Mouse (Mus musculus) retina, embryonic 14.5 days (tissue): ENCODE measurements around the gene Prkd2.

Experiments used
- DNase-seq: peaks from one replicate; pipeline ENCODE4 v3.0.0-alpha.2; 2015; ENCODE audit warnings: low spot score

The Prkd2 gene

GRCm38 (mm10) chr7:16859902-16860651 lies 17.4 kb downstream of the Prkd2 start:
- peak; percentile 79 for DNase-seq

- DNase-seq: no peak
These were observed 24.8 kb downstream of the Prkd2 start for GRCm38 (mm10) chr7:16867488-16867887.

DNA sequence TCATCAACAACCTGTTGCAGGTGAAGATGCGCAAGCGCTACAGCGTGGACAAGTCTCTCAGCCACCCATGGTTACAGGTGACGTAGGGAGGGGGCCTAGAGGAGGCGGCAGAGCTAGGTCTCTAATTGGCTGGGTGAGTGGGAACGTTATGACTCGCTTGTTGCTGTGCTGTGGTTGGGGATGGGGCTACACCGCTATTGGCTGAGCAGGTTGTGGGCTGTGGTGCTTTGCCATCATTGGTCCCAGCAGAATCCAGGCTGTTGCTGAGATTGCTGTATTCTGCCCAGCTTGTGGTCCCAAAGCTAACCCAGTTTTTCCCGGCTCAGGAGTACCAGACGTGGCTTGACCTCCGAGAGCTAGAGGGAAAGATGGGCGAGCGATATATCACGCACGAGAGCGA lies 26.8 kb downstream of the Prkd2 start:
- peak; percentile 71 for DNase-seq

DNA sequence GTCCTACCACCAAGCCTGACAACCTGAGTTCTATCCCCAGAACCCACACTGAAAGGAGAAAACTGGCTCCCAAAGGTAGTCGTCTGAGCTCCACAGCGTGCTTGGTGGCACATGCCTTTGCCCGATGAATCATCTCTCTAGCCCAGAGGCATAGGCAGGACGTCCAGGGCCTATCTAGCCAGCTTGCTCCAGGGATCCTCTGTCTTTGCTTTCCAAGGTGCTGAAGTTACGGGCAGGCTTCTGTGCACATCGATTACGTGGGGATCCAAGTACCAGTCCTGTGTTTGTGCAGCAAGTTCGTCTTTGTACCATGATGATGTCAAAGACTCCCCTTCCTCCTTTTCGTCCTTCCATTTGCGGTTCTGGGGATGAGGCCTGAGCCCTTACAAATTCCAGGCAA lies 28.9 kb downstream of the Prkd2 start:
- DNase-seq: no peak

DNA sequence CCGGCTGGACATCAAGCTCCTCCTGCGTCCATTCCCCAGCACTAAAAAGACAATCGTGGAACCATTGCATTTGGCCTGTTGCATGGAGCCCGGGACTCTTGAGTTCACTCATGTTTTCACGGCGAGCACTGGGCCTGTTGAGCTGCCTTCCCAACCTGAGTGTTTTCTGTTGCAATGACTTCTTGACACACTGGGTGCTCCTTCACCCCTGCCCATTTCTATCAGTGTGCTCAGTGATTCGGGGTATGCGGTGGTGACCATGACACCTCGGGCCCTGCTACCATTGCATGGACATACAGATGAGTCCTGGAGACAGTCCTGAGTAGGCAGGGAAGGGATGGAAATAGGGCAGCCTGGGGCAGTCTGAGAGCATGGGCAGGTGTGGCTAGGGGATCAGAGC lies 29.8 kb downstream of the Prkd2 start:
- DNase-seq: no peak

- no peak for DNase-seq
These were observed 30.7 kb downstream of the Prkd2 start for GRCm38 (mm10) chr7:16873392-16873791.

- peak; percentile 76 for DNase-seq
These were observed 31.5 kb downstream of the Prkd2 start for GRCm38 (mm10) chr7:16874190-16874589.

DNA sequence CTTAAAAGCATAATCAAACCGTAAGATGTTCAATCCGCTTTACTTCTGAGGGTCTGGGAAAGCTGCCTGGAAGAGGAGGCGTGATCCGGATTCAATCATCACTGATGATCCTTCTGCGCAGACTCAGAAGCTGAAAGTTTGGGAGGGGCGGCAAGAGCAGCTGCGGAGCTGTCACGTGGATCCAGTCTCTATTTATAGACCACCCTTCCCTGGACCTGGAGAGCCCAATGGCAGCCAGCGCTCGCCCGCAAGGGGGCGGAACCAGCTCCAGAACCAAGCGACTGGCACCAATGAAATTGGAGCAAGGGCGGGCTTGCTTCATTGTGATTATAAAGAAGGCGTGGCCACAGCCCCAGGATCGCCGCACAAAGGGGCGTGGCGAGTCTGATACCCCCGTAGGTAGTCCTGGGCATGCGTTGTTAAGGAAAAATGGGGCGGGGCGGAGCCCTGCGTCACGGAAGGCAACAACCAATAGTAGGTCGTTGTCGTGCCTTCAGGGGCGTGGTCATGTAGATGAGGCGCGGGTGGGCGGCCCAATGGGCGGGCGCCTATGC lies 32.1 kb downstream of the Prkd2 start:
- DNase-seq: peak; percentile 100

DNA sequence AGATGAGACGGTGACA lies 32.4 kb downstream of the Prkd2 start, which contains the start of gene Dact3:
Gene Dact3, plus strand, starts transcription at position 8 of the 16 bp plus-strand sequence.
- DNase-seq: no peak

DNA sequence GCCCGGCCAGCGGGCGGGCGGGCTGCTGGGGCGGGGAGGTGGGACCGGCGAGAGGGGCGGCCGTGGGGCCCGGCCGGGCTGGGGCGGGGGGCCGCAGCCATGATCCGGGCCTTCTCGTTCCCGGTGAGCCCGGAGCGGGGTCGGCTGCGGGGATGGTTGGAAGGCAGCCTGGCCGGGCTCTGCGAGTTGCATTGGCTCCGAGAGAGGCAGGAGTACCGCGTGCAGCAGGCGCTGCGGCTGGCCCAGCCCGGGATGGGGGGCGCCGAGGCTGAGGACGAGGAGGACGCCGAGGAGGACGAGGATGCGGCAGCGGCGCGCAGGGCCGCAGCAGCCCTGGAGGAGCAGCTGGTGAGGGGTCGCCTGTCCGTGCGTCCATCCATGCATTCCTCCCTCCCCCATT lies 32.6 kb downstream of the Prkd2 start:
- DNase-seq: no peak

DNA sequence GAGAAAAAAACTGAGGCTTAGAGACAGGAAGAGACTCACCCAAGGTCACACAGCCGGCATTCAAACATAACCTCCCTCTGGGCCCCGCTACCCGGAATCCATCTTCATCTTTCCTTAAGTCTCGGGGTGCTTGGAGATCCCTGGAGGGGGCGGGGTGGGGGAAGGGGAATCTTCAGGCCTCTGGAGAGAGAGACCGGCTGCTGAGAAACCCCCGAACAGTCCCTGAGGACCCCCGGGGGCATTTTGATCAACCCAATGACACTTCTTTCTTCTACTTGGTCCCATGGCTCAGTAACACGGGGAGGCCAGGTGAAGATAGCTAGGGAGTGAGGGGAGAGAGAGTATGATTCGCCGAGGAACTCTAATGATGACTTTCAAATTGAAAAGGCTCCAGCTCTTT lies 33.3 kb downstream of the Prkd2 start:
- peak; percentile 30 for DNase-seq

GRCm38 (mm10) chr7:16876608-16877007 lies 33.9 kb downstream of the Prkd2 start:
- peak; percentile 56 for DNase-seq

DNA sequence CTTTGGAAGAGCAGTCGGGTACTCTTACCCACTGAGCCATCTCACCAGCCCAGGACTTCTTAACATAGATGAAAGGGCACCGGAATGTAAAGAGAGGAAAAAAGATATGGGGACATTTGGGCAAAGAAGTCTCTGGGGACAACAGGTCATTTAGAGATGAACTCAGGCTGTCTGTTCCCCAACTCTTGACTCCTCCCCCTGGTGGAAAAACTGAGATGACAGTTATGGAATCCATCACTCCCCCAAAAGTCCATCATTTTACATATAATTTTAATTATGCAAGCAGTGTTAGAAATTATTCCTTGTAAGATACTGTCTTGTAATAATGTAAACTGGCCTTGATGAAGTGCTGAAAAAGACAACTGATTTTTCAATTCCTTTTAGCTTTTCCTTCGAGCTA lies 35.0 kb downstream of the Prkd2 start:
- no peak for DNase-seq

DNA sequence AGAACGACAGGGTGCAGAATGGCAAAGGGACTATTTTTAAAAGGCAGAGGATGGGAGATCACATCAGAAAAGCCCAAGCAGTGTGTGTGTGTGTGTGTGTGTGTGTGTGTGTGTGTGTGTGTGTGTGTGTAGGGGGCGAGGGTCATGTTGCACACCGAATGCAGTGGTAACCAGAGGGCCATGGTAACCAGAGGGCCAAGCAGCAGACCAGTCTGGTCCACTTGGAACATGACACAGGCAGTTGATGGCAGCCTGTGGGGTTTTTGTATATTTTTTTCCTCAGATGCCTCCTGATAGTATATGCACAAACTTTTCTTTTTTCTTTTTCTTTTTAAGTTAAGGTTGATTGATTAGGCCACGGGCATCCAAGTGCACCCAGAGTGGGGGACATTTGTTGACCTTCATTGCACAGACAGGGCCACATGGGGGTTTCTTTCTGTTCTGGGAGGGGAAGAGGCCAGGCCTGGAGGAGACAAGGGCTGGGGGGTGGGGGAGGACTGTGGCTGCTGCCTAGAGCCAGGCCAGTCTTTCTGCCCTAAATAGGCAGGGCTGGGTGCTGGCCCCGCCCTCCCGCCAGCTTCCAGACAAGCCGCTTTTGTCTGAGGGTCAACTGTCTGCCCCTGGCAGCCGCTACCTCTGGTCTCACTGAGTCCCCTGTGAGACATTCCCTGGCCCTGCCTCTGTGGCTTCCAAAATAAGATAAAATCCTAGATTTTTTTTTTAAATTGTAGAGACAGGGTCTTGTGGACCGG lies 37.3 kb downstream of the Prkd2 start:
- peak; percentile 88 for DNase-seq

GRCm38 (mm10) chr7:16880615-16881014 lies 37.9 kb downstream of the Prkd2 start:
- DNase-seq: no peak

DNA sequence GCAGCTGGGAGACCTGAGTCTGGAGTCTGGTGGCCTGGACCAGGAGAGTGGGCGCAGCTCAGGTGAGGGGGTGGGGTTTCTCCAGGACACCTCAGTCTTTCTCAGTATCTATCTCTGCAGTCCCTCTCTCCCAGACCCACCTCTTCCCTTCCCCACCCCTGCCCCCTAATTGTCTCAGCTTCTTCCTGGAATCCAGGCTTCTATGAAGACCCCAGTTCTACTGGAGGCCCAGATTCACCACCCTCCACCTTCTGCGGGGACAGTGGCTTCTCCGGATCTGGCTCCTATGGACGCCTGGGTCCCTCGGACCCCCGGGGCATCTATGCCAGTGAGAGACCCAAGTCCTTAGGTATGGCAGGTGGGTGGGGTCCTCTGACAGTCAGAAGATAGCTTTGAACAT lies 40.5 kb downstream of the Prkd2 start:
- no peak for DNase-seq

GRCm38 (mm10) chr7:16884334-16884733 lies 41.6 kb downstream of the Prkd2 start:
- DNase-seq: no peak

- DNase-seq: peak; percentile 32
These were observed 42.6 kb downstream of the Prkd2 start for GRCm38 (mm10) chr7:16885271-16885776.

DNA sequence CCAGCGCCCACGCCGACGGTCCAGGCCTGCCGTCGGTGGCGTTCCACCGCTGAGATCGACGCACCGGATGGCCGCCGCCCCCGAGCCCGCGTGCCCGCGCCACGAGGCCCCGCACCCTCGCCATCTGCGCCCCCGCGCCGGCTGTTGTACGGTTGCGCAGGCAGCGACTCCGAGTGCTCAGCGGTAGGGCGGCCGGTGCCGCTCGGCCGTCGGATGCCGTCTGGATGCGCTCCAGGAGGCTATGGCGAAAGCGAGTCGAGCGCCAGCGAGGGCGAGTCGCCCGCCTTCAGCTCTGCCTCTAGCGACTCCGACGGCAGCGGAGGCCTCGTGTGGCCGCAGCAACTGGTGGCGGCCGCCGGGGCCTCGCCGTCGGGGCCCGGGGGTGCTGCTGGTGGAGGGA lies 43.2 kb downstream of the Prkd2 start:
- DNase-seq: no peak

DNA sequence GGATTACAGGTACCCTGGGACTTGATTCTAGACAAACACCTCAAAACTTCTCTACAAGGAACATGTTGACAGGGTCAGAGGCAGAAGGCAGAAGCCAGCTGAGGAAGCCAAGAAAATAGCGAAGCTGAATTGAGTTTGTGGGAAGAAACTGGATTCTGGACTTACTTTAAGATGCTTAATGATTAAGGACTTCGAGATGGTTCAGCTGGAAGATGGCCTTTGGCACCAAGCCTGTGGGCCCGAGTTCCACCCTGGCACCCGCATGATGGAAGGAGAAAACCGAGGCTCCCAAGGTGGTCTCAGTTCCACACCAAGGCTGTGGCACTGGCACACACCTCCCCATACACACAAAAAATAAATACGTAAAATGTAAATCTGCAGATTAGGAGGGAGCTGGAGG lies 47.8 kb downstream of the Prkd2 start:
- DNase-seq: no peak

DNA sequence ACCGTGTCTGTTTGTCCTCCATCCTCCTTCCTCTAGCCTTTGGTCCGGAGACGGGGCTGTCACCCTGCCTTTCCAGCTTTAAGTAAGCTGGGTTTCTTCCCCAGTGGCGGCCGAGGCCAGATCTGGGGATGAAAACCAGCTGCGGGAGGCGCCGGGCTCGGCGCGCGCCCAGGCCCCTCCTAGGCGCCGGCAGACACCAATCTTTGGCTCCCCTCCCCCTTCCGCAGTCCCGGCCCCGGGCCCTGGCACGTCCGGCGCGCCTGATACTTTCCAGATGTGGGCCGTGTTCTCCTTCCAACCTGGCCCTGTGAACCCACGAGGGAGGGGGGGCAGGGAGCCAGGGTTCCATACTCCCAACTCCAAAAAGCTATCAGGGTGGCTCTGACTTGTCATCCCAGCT lies 48.2 kb downstream of the Prkd2 start:
- peak; percentile 26 for DNase-seq

GRCm38 (mm10) chr7:16891641-16892351 lies 49.1 kb downstream of the Prkd2 start, which contains the start of gene Gng8:
Gng8 (plus strand) TSS chr7:16891786.
- DNase-seq: peak; percentile 95

GRCm38 (mm10) chr7:16892352-16892730 lies 49.6 kb downstream of the Prkd2 start:
- no peak for DNase-seq
